Mouse (Mus musculus): ENCODE measurements around the gene Skap2. TPM values are rescaled to one million over a fixed set of nuclear protein-coding genes. Genes with fewer than 3 reads are reported as not detected.

The Skap2 gene
- 29.0 and 30.9 TPM in 2 replicates for polyA plus RNA-seq (2014; fragmentation: Nextera tagmentation; extraction: Ambion mirVana)

- Histone ChIP-seq H3K4me3 (ENCODE audit: low read depth, low read length) (peak within 1 kb of the TSS; percentile 65), H3K36me3 (ENCODE audit: control insufficient read depth, insufficient read depth, low read length) (no peaks in the 10 kb centered on the region), H3K27me3 (ENCODE audit: control insufficient read depth, insufficient read depth, low read length) (peaks cover 11% of the 10 kb centered on the region), H3K4me2 (replicated peaks; ENCODE audit: low read depth, low read length) (peak within 1 kb of the TSS; percentile 80), H3K9ac (ENCODE audit: low read depth, low read length) (peak within 1 kb of the TSS; percentile 38), H3K27ac (ENCODE audit: low read depth, low read length) (peak within 1 kb of the TSS; percentile 48; the same call in 1 of the 2 replicates), H3K4me1 (replicated peaks; ENCODE audit: control insufficient read depth, insufficient read depth, low read length) (no peaks in the 10 kb centered on the region), H3K9me3 (ENCODE audit: control insufficient read depth, low read length) (no peaks in the 10 kb centered on the region)
- WGBS = under 1% methylated on average over 51 of the region's 51 CpGs
- DNase-seq (ENCODE audit: low spot score) (peak; percentile 99), ATAC-seq (ENCODE audit: low FRiP score) (peak; percentile 97)
Measured at GRCm38 (mm10) chr6:52012409-52013244, at the start of gene Skap2. Skap2 (minus strand) TSS chr6:52012549.

GRCm38 (mm10) chr6:52058899-52059448 lies 46.6 kb upstream of the Skap2 start:
- Histone ChIP-seq H3K27me3 (ENCODE audit: control insufficient read depth, insufficient read depth, low read length) (no peaks in the 10 kb centered on the region), H3K36me3 (ENCODE audit: control insufficient read depth, insufficient read depth, low read length) (no peaks in the 10 kb centered on the region), H3K4me3 (ENCODE audit: low read depth, low read length) (no peak overlapping the region), H3K4me1 (replicated peaks; ENCODE audit: control insufficient read depth, insufficient read depth, low read length) (0 out of 2 replicates have a peak, but pooled peaks cover under 1% of the 10 kb centered on the region), H3K27ac (ENCODE audit: low read depth, low read length) (no peak overlapping the region), H3K9ac (ENCODE audit: low read depth, low read length) (no peak overlapping the region), H3K9me3 (ENCODE audit: control insufficient read depth, low read length) (no peaks in the 10 kb centered on the region), H3K4me2 (replicated peaks; ENCODE audit: low read depth, low read length) (no peak overlapping the region)
- WGBS = 62% methylated on average over 10 of the region's 10 CpGs
- ATAC-seq (ENCODE audit: low FRiP score) = no peak
- no peak for DNase-seq (ENCODE audit: low spot score)

- WGBS = 67% methylated on average over 5 of the region's 5 CpGs
Measured at GRCm38 (mm10) chr6:52058120-52058519, 45.8 kb upstream of the Skap2 start.

GRCm38 (mm10) chr6:52053567-52054561 lies 41.5 kb upstream of the Skap2 start:
- Histone ChIP-seq H3K27me3 (ENCODE audit: control insufficient read depth, insufficient read depth, low read length) (no peaks in the 10 kb centered on the region), H3K9ac (ENCODE audit: low read depth, low read length) (no peak overlapping the region), H3K36me3 (ENCODE audit: control insufficient read depth, insufficient read depth, low read length) (no peaks in the 10 kb centered on the region), H3K9me3 (ENCODE audit: control insufficient read depth, low read length) (no peaks in the 10 kb centered on the region), H3K27ac (ENCODE audit: low read depth, low read length) (no peak overlapping the region), H3K4me3 (ENCODE audit: low read depth, low read length) (no peak overlapping the region), H3K4me2 (replicated peaks; ENCODE audit: low read depth, low read length) (no peak overlapping the region), H3K4me1 (replicated peaks; ENCODE audit: control insufficient read depth, insufficient read depth, low read length) (no peaks in the 10 kb centered on the region)
- WGBS = 79% methylated on average over 15 of the region's 15 CpGs
- DNase-seq (ENCODE audit: low spot score) (no peak), ATAC-seq (ENCODE audit: low FRiP score) (no peak)

More at GRCm38 (mm10) chr6:52058120-52058519, 45.8 kb upstream of the Skap2 start:
- Histone ChIP-seq H3K4me3 (ENCODE audit: low read depth, low read length) (no peak overlapping the region), H3K9ac (ENCODE audit: low read depth, low read length) (no peak overlapping the region), H3K36me3 (ENCODE audit: control insufficient read depth, insufficient read depth, low read length) (no peaks in the 10 kb centered on the region), H3K27ac (ENCODE audit: low read depth, low read length) (no peak overlapping the region), H3K4me1 (replicated peaks; ENCODE audit: control insufficient read depth, insufficient read depth, low read length) (no peaks in the 10 kb centered on the region), H3K27me3 (ENCODE audit: control insufficient read depth, insufficient read depth, low read length) (no peaks in the 10 kb centered on the region), H3K4me2 (replicated peaks; ENCODE audit: low read depth, low read length) (no peak overlapping the region), H3K9me3 (ENCODE audit: control insufficient read depth, low read length) (no peaks in the 10 kb centered on the region)
- ATAC-seq (ENCODE audit: low FRiP score) = no peak
- DNase-seq (ENCODE audit: low spot score) = no peak

- no peak for ATAC-seq (ENCODE audit: low FRiP score)
- no peak for DNase-seq (ENCODE audit: low spot score)
- Histone ChIP-seq H3K4me2 (replicated peaks; ENCODE audit: low read depth, low read length) (no peak overlapping the region), H3K4me1 (replicated peaks; ENCODE audit: control insufficient read depth, insufficient read depth, low read length) (no peaks in the 10 kb centered on the region), H3K27ac (ENCODE audit: low read depth, low read length) (no peak overlapping the region), H3K27me3 (ENCODE audit: control insufficient read depth, insufficient read depth, low read length) (no peaks in the 10 kb centered on the region), H3K4me3 (ENCODE audit: low read depth, low read length) (no peak overlapping the region), H3K36me3 (ENCODE audit: control insufficient read depth, insufficient read depth, low read length) (no peaks in the 10 kb centered on the region), H3K9me3 (ENCODE audit: control insufficient read depth, low read length) (no peaks in the 10 kb centered on the region), H3K9ac (ENCODE audit: low read depth, low read length) (no peak overlapping the region)
- 89% methylated on average over 12 of the region's 12 CpGs for WGBS
Measured at GRCm38 (mm10) chr6:52050062-52050461, 37.7 kb upstream of the Skap2 start.

- peak; percentile 37 for DNase-seq (ENCODE audit: low spot score)
- no peaks in the 10 kb centered on the region for H3K36me3 ChIP-seq (ENCODE audit: control insufficient read depth, insufficient read depth, low read length)
- no peak overlapping the region for H3K9ac ChIP-seq (ENCODE audit: low read depth, low read length)
- no peak overlapping the region for H3K27ac ChIP-seq (ENCODE audit: low read depth, low read length)
- H3K27me3 ChIP-seq (ENCODE audit: control insufficient read depth, insufficient read depth, low read length) = no peaks in the 10 kb centered on the region
- H3K4me3 ChIP-seq (ENCODE audit: low read depth, low read length) = no peak overlapping the region
- no peaks in the 10 kb centered on the region for H3K4me1 ChIP-seq (replicated peaks; ENCODE audit: control insufficient read depth, insufficient read depth, low read length)
- 61% methylated on average over 5 of the region's 5 CpGs for WGBS
- H3K4me2 ChIP-seq (replicated peaks; ENCODE audit: low read depth, low read length) = no peak overlapping the region
- no peaks in the 10 kb centered on the region for H3K9me3 ChIP-seq (ENCODE audit: control insufficient read depth, low read length)
- ATAC-seq (ENCODE audit: low FRiP score) = no peak
Measured at GRCm38 (mm10) chr6:52045517-52045916, 33.2 kb upstream of the Skap2 start.

- no peak overlapping the region for H3K27ac ChIP-seq (ENCODE audit: low read depth, low read length)
- H3K9me3 ChIP-seq (ENCODE audit: control insufficient read depth, low read length) = no peaks in the 10 kb centered on the region
- no peak overlapping the region for H3K4me2 ChIP-seq (replicated peaks; ENCODE audit: low read depth, low read length)
- no peaks in the 10 kb centered on the region for H3K4me1 ChIP-seq (replicated peaks; ENCODE audit: control insufficient read depth, insufficient read depth, low read length)
- H3K9ac ChIP-seq (ENCODE audit: low read depth, low read length) = no peak overlapping the region
- H3K27me3 ChIP-seq (ENCODE audit: control insufficient read depth, insufficient read depth, low read length) = no peaks in the 10 kb centered on the region
- H3K36me3 ChIP-seq (ENCODE audit: control insufficient read depth, insufficient read depth, low read length) = no peaks in the 10 kb centered on the region
- ATAC-seq (ENCODE audit: low FRiP score) = no peak
- WGBS = 86% methylated on average over 4 of the region's 4 CpGs
- DNase-seq (ENCODE audit: low spot score) = no peak
- no peak overlapping the region for H3K4me3 ChIP-seq (ENCODE audit: low read depth, low read length)
Measured at GRCm38 (mm10) chr6:52036077-52036476, 23.7 kb upstream of the Skap2 start.

GRCm38 (mm10) chr6:52031181-52031580 lies 18.8 kb upstream of the Skap2 start:
- H3K4me1 ChIP-seq (replicated peaks; ENCODE audit: control insufficient read depth, insufficient read depth, low read length) = no peaks in the 10 kb centered on the region
- ATAC-seq (ENCODE audit: low FRiP score) (no peak), DNase-seq (ENCODE audit: low spot score) (peak; percentile 21)
- no peak overlapping the region for H3K4me2 ChIP-seq (replicated peaks; ENCODE audit: low read depth, low read length)
- H3K4me3 ChIP-seq (ENCODE audit: low read depth, low read length) = no peak overlapping the region
- no peaks in the 10 kb centered on the region for H3K9me3 ChIP-seq (ENCODE audit: control insufficient read depth, low read length)
- H3K27me3 ChIP-seq (ENCODE audit: control insufficient read depth, insufficient read depth, low read length) = no peaks in the 10 kb centered on the region
- WGBS = 41% methylated on average over 7 of the region's 7 CpGs
- no peaks in the 10 kb centered on the region for H3K36me3 ChIP-seq (ENCODE audit: control insufficient read depth, insufficient read depth, low read length)
- H3K27ac ChIP-seq (ENCODE audit: low read depth, low read length) = no peak overlapping the region
- H3K9ac ChIP-seq (ENCODE audit: low read depth, low read length) = no peak overlapping the region
